Mouse (Mus musculus): Measurements from ENCODE around the gene Gimap3. TPM values are rescaled to one million over a fixed set of nuclear protein-coding genes. Genes with fewer than 3 reads are reported as not detected.

The Gimap3 gene
- polyA plus RNA-seq, 1 experiment from 2014 or later = 0.64 TPM

DNA sequence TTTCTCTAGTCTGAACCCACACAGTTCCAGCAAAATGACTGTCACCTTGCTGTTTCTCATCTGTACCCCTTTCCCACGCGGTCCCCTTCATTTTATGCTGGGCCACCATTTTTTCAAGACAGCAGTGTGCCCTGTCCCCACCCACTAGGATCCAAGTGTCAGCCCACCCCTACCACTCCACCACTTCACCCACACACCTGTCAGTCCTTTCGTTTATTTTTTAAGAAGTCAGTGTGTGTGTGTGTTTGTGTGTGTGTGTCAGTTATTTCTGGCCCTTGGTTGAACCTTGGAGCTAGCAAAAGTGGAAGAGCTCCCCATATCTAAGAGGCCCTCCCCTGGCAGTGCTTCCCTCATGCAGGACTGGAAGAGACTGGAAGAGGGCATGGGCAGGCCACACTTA is 1.7 kb downstream of the Gimap3 start:
- H3K4me2 ChIP-seq (replicated peaks; ENCODE audit: low read depth) = no peak overlapping the region
- 70% methylated on average over 3 of the region's 3 CpGs for WGBS
- 0 out of 2 replicates have a peak overlapping the region, but pooled peaks have one; percentile 17 for H3K27ac ChIP-seq (ENCODE audit: low read depth, low read length)

GRCm38 (mm10) chr6:48768178-48768869 is 2.3 kb downstream of the Gimap3 start:
- TF ChIP-seq CTCF (IDR thresholded peaks at IDR 0.05; ENCODE audit: low read depth) = 0 out of 2 replicates have a peak, but pooled peaks have one; percentile 18
- H3K9me3 ChIP-seq (ENCODE audit: control insufficient read depth) = no peaks in the 10 kb centered on the region
- 49% methylated on average over 9 of the region's 9 CpGs for WGBS
- ATAC-seq = peak; percentile 67
- H3K36me3 ChIP-seq (ENCODE audit: control insufficient read depth, insufficient read depth) = no peaks in the 10 kb centered on the region
- H3K9ac ChIP-seq (ENCODE audit: low read depth, low read length) = no peak overlapping the region
- H3K4me2 ChIP-seq (replicated peaks; ENCODE audit: low read depth) = no peak overlapping the region
- no peak overlapping the region for H3K4me3 ChIP-seq (ENCODE audit: low read depth, low read length)
- H3K27ac ChIP-seq (ENCODE audit: low read depth, low read length) = 0 out of 2 replicates have a peak overlapping the region, but pooled peaks have one; percentile 17
- no peaks in the 10 kb centered on the region for H3K4me1 ChIP-seq (replicated peaks; ENCODE audit: control insufficient read depth, insufficient read depth, low read length)
- H3K27me3 ChIP-seq (replicated peaks; ENCODE audit: control insufficient read depth, insufficient read depth, low read length) = no peaks in the 10 kb centered on the region

More for the DNA sequence above, 1.7 kb downstream of the Gimap3 start:
- no peak overlapping the region for H3K4me3 ChIP-seq (ENCODE audit: low read depth, low read length)
- no peaks in the 10 kb centered on the region for H3K4me1 ChIP-seq (replicated peaks; ENCODE audit: control insufficient read depth, insufficient read depth, low read length)
- no peak for TF ChIP-seq CTCF (IDR thresholded peaks at IDR 0.05; ENCODE audit: low read depth)
- no peaks in the 10 kb centered on the region for H3K9me3 ChIP-seq (ENCODE audit: control insufficient read depth)
- H3K27me3 ChIP-seq (replicated peaks; ENCODE audit: control insufficient read depth, insufficient read depth, low read length) = no peaks in the 10 kb centered on the region
- ATAC-seq = no peak
- no peak overlapping the region for H3K9ac ChIP-seq (ENCODE audit: low read depth, low read length)
- no peaks in the 10 kb centered on the region for H3K36me3 ChIP-seq (ENCODE audit: control insufficient read depth, insufficient read depth)

DNA sequence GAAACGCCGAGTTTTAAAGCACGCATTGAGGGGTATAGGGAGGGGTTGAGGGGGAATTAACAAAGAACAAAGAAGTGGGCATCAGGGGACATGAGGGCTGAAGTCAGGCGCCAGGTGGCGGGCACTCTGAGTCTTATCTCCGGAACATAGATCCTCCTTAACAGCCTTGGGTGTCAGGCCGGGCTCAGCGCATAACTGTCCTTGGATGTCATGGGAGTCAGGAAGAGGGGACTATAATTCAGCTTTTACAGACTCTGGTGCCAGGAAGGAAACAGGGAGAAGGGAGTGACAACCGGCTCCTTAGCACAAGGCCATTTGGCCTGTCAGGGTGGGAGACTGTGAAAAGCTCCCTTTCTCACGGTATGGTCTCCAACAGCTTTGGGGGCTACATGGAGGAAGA is 6.2 kb downstream of the Gimap3 start:
- no peak for ATAC-seq
- WGBS = 93% methylated on average over 10 of the region's 10 CpGs

GRCm38 (mm10) chr6:48763567-48764270 is 6.9 kb downstream of the Gimap3 start:
- no peak overlapping the region for H3K9ac ChIP-seq (ENCODE audit: low read depth, low read length)
- 44% methylated on average over 7 of the region's 7 CpGs for WGBS
- no peak for ATAC-seq
- H3K36me3 ChIP-seq (ENCODE audit: control insufficient read depth, insufficient read depth) = no peaks in the 10 kb centered on the region
- H3K4me1 ChIP-seq (replicated peaks; ENCODE audit: control insufficient read depth, insufficient read depth, low read length) = no peaks in the 10 kb centered on the region
- no peak overlapping the region for H3K4me3 ChIP-seq (ENCODE audit: low read depth, low read length)
- no peak overlapping the region for H3K4me2 ChIP-seq (replicated peaks; ENCODE audit: low read depth)
- no peaks in the 10 kb centered on the region for H3K27me3 ChIP-seq (replicated peaks; ENCODE audit: control insufficient read depth, insufficient read depth, low read length)
- no peaks in the 10 kb centered on the region for H3K9me3 ChIP-seq (ENCODE audit: control insufficient read depth)
- H3K27ac ChIP-seq (ENCODE audit: low read depth, low read length) = no peak overlapping the region
- no peak for TF ChIP-seq CTCF (IDR thresholded peaks at IDR 0.05; ENCODE audit: low read depth)

More for the DNA sequence above, 6.2 kb downstream of the Gimap3 start:
- Histone ChIP-seq H3K27me3 (replicated peaks; ENCODE audit: control insufficient read depth, insufficient read depth, low read length) (no peaks in the 10 kb centered on the region), H3K36me3 (ENCODE audit: control insufficient read depth, insufficient read depth) (no peaks in the 10 kb centered on the region), H3K4me3 (ENCODE audit: low read depth, low read length) (no peak overlapping the region), H3K4me2 (replicated peaks; ENCODE audit: low read depth) (no peak overlapping the region), H3K9me3 (ENCODE audit: control insufficient read depth) (no peaks in the 10 kb centered on the region), H3K9ac (ENCODE audit: low read depth, low read length) (no peak overlapping the region), H3K4me1 (replicated peaks; ENCODE audit: control insufficient read depth, insufficient read depth, low read length) (no peaks in the 10 kb centered on the region), H3K27ac (ENCODE audit: low read depth, low read length) (no peak overlapping the region)
- TF ChIP-seq CTCF (IDR thresholded peaks at IDR 0.05; ENCODE audit: low read depth) = no peak

- Histone ChIP-seq H3K4me1 (replicated peaks; ENCODE audit: control insufficient read depth, insufficient read depth, low read length) (no peaks in the 10 kb centered on the region), H3K9ac (ENCODE audit: low read depth, low read length) (no peak overlapping the region), H3K36me3 (ENCODE audit: control insufficient read depth, insufficient read depth) (no peaks in the 10 kb centered on the region), H3K4me3 (ENCODE audit: low read depth, low read length) (no peak overlapping the region), H3K9me3 (ENCODE audit: control insufficient read depth) (no peaks in the 10 kb centered on the region), H3K27ac (ENCODE audit: low read depth, low read length) (peak overlapping the region; percentile 24; the same call in 1 of the 2 replicates), H3K4me2 (replicated peaks; ENCODE audit: low read depth) (peak overlapping the region; percentile 9), H3K27me3 (replicated peaks; ENCODE audit: control insufficient read depth, insufficient read depth, low read length) (no peaks in the 10 kb centered on the region)
- ATAC-seq = no peak
- WGBS = 26% methylated on average over 7 of the region's 7 CpGs
- no peak for TF ChIP-seq CTCF (IDR thresholded peaks at IDR 0.05; ENCODE audit: low read depth)
Observed at GRCm38 (mm10) chr6:48747091-48747966, 23.3 kb downstream of the Gimap3 start.

All from intestine, postnatal 0 days (tissue).